Mouse (Mus musculus): ENCODE results near the gene Card14. TPM values are rescaled to one million over a fixed set of nuclear protein-coding genes. Genes with fewer than 3 reads are reported as not detected.
"Not testable (repeated sequence)": the region's sequence is repeated elsewhere in the genome, so short reads cannot be mapped to it uniquely, and the experiment has no call there.

The Card14 gene
- total RNA-seq, 2 experiments from 2014 or later, result 0.07 to 0.14 TPM

DNA sequence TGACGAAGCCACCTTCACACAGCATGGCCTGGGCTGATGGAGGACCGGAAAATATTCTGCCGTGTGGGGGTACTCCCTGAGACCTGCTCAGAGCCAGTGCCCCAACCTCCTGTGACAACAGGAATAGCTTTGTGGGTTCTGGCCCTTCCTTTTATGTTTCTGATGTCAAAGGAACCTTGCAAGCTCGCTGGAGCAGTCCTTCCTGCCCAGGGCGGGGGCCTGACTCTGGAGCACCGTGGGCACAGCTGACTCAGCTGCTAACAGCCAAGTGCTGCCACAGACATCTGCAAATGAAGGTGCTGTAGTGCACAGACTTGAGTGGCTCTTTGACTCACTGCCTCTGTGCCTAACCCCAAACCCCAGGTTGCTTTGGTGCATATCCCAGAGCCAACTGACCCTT lies 37.3 kb downstream of the Card14 start:
- intact Hi-C loops (cut with DNase I), result no loop called here

DNA sequence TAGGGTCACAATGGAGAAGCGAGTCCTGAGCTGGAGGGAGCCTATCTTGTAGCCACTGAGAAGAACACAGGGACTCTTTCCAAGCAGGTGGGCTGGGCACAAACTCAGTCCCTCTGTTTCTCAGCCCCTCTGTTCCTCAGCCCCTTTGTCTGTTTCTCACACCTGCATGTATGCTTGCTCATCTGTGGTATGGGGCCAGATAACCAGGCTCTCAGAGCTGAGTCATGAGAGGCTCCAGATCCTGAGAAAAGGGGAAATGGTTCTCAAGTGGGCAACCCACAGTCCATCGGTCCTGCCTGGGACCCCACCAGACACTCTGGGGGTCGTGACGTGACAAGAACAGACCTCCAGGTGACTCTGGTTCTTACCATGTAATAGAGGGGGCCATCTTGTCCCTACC lies 39.6 kb downstream of the Card14 start:
- DNase-seq (ENCODE audit: low spot score in 2 of 2), result no peak
- intact Hi-C loops (cut with DNase I), result no loop called here

More for the DNA sequence above, 37.3 kb downstream of the Card14 start:
- no peak for DNase-seq (ENCODE audit: low spot score in 2 of 2)

DNA sequence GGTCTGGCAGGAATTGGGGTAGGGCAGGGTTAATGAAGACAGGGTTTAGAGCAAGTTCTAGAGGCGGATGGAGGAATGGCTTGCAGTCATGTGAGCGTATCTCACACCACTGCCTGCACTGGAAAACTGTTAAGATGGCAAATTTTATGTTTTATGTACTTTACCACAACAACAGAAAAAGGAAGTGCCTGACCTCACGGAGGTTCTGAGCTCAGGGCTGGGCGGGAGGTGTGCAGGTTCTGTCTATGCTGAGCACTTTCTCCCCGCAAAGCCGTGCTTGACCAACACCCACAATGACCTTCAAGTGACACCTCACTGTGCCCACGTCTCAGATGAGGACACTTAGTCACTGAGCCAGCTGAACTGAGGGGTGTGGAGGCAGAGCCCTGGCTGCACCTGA lies 44.5 kb downstream of the Card14 start:
- DNase-seq (ENCODE audit: low spot score in 2 of 2), result no peak
- intact Hi-C loops (cut with DNase I), result no loop called here

DNA sequence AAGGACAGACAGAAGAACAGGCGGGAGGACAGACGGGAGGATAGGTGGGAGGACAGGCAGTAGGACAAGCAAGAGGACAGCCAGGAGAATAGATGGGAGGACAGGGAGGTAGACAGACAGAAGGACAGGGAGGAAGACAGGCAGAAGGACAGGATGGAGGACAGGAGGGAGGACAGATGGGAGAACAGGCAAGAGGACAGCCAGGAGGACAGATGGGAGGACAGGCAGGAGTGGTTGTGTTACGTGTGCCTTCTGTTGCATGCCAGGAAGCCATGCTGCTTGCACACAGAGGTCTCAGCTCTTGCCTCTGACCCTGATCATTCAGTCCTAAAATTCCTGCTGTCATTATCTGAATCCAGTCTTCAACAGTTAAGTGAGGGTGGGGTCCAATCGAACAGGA lies 46.4 kb downstream of the Card14 start:
- no peak for DNase-seq (ENCODE audit: low spot score in 2 of 2)
- intact Hi-C loops (cut with DNase I), result no loop called here

DNA sequence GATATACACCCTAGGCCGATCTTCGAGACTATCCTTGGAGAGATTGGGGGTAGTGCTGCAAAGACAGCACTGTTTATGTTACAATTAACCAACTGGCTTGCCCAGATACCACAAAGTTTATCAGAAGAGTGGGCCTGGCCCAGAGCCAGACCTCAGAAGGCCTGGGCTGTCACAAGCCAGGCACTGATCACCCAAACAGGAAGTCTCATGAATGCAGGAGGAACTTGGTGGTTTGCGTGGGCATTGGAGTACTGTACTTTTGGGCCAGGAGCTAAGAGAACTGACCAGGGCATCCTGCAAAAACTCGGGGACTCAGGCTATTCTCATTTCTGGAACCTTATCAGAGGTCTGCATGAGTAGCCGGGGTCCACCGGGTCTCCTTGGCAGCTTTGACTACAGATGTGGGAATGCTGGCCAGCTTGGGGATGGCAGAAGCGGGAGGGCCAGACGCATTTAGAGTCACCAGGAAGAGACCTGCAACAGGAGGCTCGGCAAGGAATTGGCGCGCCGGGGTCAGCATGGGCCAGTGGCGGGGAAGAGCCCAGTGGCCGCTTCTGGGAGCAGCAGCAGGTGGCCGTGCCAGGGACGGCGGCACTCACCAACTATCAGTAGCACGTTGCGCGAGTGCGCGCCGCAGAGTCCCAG lies 47.4 kb downstream of the Card14 start:
- DNase-seq (ENCODE audit: low spot score in 2 of 2), result peak in 1 of 2 experiments; percentile 15
- intact Hi-C loops (cut with DNase I), result no loop called here

DNA sequence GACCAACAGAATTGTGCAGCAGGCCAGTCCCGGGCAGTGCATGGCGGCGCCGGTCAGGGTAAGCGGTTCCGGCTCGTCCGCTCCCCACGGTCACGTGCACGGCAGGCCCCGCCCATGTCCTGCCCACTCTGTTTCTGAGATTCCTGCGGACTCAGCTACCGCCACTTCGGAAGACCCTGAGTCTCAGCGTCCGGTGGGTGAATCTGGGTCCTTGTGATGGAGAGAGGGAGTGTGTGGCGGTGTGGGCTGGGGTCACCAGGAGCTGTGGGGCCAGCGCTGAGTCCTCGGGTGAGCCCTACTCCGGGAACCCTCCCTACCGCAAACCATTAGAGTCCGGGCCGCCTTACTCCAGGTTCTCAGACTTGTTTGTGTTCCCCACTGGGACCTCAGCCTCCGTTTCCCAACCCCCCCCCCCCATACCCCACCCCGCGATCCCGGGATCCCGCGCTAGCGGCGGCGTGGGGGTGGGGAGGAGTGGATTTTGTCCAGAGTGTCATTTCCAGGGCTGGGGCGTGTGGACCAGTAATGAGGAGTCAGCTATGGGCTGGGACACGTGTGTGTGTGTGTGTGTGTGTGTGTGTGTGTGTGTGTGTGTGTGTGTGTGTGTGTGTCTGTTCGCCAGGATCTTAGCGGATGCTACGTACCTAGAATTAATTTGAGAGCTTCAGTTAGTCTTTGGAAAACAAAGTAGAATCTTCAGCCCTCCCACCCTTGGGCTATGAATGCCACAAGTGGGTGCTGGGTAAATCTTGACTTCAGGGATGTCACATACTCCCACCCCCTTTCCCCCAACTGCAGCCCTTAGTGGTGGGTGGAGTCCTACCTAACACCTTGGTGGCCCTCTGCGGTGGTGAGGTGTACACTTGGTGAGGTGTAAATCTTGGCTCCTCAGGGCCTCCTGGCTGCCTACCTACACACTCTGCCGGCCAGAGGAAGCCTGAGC lies 48.1 kb downstream of the Card14 start, which contains the start of the genes Sgsh and Slc26a11:
Gene Sgsh, minus strand, starts transcription at position 94 of the 943 bp plus-strand sequence.
Gene Slc26a11, plus strand, starts transcription at position 115 of the 943 bp plus-strand sequence.
- DNase-seq (ENCODE audit: low spot score in 2 of 2), result peak; percentile 66 to 70
- intact Hi-C loops (cut with DNase I), result no loop called here

DNA sequence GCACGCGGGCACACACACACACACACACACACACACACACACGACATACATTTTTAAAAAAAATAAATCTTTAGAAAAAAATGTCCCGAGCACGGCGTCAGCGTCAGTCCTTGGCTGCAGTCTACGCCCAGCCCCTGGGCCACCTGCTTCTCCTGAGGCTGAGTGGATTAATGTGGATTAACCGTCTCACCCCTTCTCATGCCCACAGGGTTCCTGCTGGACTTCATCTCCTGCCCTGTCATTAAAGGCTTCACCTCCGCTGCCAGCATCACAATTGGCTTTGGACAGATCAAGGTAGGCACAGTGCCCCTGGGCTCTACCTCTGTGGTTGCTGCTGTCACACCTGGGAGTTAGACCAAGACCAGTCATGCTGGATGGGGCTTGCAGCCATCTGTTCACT lies 51.5 kb downstream of the Card14 start:
- intact Hi-C loops (cut with DNase I), result no loop called here
- DNase-seq (ENCODE audit: low spot score in 2 of 2), result no peak

DNA sequence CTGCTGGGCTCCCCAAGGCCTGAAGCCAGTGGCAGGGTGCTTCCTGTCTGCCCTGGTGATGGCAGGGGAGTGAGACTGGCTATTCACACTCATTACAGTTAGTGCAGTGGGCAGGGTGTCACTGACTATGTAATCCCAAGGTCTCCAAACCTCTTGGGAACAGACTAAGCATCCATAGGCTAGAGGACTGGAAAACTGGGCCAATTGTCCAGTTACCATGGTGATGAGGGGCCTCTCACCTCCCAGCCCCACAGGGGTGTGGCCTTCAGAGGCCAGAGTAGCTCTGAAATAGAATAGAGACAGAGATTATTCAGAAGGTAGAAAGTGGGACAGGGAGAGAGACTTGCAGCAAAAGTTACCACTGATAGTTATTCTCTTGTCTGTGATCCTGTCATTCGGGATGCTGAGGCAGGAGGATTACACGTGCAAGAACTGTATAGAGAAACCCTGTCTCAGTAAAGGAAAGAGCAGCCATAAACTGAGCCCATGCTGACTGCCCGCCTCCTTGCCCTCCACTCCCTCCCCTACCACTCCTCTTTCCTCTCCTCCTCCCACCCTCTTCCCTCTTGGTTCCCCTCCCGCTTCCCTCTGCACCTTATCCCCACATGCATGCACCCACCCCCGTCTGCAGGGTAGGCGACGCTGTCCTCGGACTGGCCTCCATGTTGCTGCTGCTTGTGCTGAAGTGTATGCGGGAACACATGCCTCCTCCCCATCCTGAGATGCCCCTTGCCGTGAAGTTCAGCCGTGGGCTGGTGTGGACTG lies 55.4 kb downstream of the Card14 start:
- no peak for DNase-seq (ENCODE audit: low spot score in 2 of 2)
- intact Hi-C loops (cut with DNase I), result loop anchor here (5.0 kb wide), 1 partner anchor 56 kb away; the partner anchor contains the start of gene Card14

DNA sequence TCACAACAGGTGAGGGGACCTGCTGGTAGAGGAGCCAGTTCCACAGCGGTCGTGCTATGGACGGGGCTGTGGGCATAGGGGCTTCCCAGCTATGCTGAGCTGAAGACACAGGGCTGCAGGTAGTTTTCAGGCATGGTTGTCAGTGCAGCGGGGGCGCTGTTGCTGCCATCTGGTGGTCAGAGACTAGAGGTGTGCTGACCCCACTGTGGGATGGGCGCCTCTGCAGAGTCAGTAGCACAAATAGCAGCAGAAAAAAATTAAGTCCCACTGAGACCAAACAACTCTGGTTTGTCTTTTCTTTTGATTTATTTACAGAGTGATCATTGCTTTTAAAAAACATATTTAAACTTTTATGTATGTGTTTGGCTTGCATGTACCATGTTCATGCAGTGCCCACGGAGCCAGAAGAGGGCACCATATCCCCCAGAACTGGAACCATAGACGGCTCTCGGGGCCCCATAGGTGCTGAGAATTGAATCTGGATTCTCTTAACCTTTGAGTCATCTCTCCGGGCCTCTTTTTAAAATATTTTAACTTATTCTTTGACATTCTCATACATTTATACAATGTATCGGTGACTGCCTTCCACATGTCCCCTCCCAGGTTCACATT lies 56.1 kb downstream of the Card14 start:
- intact Hi-C loops (cut with DNase I), result loop anchor here (5.0 kb wide), 1 partner anchor 56 kb away; the partner anchor contains the start of gene Card14
- peak; percentile 54 to 62 for DNase-seq (ENCODE audit: low spot score in 2 of 2)

DNA sequence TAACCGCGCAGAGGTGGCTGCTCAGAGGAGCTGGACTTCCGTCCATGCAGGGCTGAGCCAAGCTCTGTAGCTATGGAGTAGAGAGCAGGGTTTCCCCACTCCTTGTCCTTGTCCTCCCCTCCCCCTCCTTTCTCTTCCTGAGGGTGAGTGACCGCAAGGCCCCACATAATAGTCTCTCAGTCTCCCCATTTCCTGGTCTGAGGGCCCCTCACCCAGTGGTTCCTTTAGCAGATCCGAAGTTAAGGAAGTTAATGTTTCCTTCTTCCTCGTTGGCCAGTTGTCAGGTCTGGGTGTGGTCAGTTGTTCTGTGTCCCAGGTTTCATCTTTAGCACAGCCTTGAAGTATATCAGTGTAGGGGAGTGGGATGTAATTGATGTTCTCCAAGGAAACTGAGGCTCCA lies 67.9 kb downstream of the Card14 start:
- intact Hi-C loops (cut with DNase I), result no loop called here
- no peak for DNase-seq (ENCODE audit: low spot score in 2 of 2)

DNA sequence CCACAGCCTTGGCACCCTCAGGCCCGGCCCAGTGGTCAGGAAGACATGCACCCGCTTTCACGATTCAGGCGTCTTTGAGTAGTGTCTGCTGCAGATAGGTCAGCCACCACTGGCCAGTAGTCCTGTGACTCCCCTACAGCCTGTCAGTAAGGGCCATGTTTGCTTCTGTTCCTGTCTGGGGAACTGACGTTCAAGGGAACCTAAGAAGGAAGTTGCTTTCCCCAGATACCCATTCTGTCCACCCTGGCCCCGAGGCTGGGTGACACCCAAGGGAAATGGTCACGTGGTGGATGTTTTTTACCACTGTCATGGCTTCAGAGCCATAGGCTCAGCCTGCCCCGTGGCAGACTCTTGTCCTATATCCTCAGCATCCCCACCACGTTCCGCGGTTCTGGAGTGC lies 69.8 kb downstream of the Card14 start:
- intact Hi-C loops (cut with DNase I), result no loop called here
- DNase-seq (ENCODE audit: low spot score in 2 of 2), result no peak

DNA sequence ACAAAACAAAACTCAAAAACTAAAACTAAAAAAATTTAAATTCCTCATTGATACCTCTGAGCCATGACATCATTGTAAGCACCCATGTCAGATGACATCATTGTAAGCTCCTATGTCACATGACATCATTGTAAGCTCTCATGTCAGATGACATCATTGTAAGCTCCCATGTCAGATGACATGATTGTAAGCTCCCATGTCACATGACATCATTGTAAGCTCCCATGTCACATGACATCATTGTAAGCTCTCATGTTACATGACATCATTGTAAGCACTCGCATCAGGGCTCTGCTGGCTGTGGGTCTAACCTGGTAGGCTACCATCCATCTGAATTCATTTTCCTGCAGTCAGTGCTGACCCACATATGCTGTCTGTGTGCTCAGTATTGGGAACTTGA lies 71.0 kb downstream of the Card14 start:
- DNase-seq (ENCODE audit: low spot score in 2 of 2), result no peak
- intact Hi-C loops (cut with DNase I), result no loop called here

DNA sequence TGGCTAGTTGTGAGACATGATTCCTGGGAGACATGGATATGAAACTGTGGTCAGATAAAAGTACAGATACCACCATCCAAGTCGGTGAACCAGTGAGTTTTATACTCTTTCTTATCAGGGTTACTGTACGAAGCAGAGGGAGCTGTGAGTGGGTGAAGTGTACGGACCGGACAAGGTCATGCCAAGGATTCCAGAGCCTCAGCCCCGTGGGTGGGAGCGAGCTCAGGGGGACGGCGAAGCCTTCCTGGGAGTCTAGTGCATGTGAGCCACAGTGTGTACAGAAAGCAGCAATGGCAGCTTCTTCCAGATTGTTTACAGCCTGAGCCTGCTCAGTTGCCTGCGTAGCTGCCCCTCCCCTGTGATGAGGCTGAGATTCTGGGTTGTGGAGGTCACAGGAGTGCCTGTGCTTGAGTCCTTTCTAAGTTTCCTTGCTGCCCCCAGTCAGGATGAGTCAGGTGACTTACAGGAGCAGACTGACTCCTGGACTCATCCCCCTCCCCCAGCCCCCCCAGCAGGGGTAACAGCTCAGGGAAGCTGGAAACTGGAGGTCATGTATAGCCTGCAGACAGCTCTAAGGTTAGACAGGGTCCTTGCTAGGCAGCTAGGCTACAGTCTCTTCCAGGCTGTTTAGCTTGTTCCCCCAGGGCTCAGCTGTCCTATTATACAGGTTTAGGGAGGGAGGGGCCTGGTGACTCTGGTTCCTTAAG lies 74.2 kb downstream of the Card14 start:
- intact Hi-C loops (cut with DNase I), result no loop called here
- DNase-seq (ENCODE audit: low spot score in 2 of 2), result no peak

DNA sequence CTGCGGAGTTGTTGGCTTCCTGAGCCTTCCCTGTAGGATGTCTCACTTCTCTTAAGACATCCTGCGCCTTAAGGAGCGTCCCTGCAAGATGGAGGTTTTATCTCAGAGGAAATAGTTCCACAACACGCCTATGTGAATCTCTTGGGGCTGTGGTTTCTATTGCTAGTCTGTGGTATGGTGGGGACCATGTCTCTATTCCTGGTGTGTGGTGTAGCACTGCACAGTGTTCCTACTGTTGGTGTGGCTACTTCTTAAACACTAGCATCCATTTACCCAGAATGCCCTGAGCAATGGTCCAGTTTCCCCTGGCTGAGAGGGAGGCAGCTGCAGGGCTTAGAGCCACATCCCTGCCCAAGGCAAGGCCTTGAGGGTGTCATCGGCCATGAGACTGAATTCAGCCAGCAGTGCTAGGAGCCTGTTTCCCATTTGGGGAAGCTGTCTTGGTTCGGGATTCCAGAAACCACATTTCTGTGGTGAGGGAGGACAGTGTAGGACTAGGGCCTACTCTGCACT lies 74.8 kb downstream of the Card14 start:
- intact Hi-C loops (cut with DNase I), result no loop called here
- no peak for DNase-seq (ENCODE audit: low spot score in 2 of 2)

DNA sequence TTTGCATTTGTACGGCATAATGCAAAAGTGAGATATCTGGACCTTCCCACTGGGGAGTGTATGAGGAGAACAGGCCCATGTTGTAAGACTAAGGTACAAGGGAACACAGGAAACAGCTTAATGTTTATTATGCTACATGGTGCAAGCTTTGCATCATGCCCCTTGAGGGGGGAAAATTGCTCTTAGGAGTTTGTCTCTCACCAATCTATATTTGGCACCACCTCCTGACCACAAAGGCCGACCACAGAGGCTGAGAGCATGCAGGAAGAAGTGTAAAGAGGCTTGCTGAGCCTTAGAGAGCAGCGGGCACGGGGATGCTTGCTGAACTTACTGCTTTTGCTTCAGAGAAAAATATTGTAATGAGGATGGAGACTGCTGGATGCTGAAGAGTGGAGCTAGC lies 77.3 kb downstream of the Card14 start:
- intact Hi-C loops (cut with DNase I), result no loop called here

DNA sequence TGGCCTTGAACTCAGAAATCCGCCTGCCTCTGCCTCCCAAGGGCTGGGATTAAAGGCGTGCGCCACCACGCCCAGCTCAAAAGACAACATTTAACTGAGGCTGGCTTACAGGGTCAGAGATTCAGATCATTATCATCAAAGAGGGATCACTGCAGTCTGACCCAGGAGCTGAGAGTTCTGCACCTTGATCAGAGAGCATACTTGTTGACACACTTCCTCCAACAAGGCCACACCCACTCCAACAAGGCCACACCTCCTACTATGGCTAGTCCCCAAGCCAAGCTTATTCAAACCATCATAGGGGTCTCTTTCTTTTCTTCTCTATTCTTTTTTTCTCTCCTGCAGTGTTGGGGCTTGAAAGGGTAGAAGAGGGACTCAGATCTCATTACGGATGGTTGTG lies 78.7 kb downstream of the Card14 start:
- intact Hi-C loops (cut with DNase I), result no loop called here
- DNase-seq (ENCODE audit: low spot score in 2 of 2), result no peak

More for the DNA sequence above, 77.3 kb downstream of the Card14 start:
- DNase-seq (ENCODE audit: low spot score in 2 of 2), result no peak

DNA sequence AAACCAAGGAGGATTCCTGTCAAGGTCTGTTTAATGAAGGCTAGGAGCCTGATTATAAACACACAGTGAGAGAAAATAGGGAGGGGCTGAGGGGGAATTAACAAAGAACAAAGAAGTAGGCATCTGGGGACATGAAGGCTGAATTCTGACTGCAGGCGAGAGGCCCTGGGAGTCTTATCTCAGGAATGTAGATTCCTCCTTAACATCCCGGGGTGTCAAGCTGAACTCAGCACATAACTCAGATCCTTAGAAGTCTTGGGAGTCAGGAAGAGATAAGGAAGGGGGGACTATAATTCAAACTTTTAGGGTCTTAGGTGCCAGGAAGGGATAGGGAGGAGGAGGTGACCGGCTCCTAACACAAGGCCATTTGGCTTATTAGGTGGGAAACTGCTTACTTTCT lies 79.7 kb downstream of the Card14 start:
- DNase-seq (ENCODE audit: low spot score in 2 of 2); intact Hi-C loops (cut with DNase I): not testable (repeated sequence)

DNA sequence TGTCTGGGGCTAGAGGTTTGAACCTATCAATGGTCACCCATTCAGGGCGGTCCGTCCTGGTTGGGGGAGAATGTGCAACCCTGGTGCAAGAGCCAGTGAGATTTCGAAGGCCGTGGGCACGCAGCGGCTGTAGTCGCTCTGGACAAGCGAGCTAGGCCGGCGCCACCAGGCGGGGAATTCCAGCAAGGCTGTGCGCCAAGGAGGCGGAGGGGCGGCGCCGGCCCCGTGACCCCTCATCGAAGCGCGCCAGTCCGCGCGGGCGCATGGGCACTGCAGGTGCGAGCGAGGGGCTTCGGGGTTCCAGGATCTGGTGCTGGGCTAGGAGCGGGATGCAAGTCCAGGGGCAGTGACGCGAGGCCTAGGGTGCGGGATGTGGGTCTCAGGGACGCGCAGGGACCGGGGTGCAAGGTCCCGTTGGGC lies 82.3 kb downstream of the Card14 start:
- intact Hi-C loops (cut with DNase I), result no loop called here
- peak; percentile 39 to 52 for DNase-seq (ENCODE audit: low spot score in 2 of 2)
